Mouse (Mus musculus) kidney, embryonic 15.5 days (tissue): ENCODE measurements around the gene Slc12a8. TPM values are rescaled to one million over a fixed set of nuclear protein-coding genes. Genes with fewer than 3 reads are reported as not detected.

Experiments
- ATAC-seq: fragments of 200-750 bp; cut with Nextera tagmentation; replicated peaks from 2 replicates; pipeline ENCODE4 v1.8.0; 2017; ENCODE audit warnings: moderate TSS enrichment; ENCODE audit not compliant: low FRiP score
- H3K27ac ChIP-seq: fragments of 300-500 bp; sonication (generic); 2 replicates; pipeline ENCODE4 v1.5.1; 2015; ENCODE audit warnings: mild to moderate bottlenecking, inconsistent platforms
- H3K27me3 ChIP-seq: fragments of 300-500 bp; sonication (generic); 2 replicates; pipeline ENCODE4 v1.6.1; 2015; ENCODE audit warnings: inconsistent platforms
- H3K36me3 ChIP-seq: fragments of 300-500 bp; sonication (generic); 2 replicates; pipeline ENCODE4 v1.6.1; 2015; ENCODE audit warnings: inconsistent platforms
- H3K4me1 ChIP-seq: fragments of 300-500 bp; sonication (generic); 2 replicates; pipeline ENCODE4 v1.6.1; 2015; ENCODE audit warnings: inconsistent platforms
- H3K4me2 ChIP-seq: fragments of 300-500 bp; sonication (generic); 2 replicates; pipeline ENCODE4 v1.6.1; 2015; ENCODE audit warnings: moderate library complexity, mild to moderate bottlenecking, inconsistent platforms
- H3K4me3 ChIP-seq: fragments of 300-500 bp; sonication (generic); replicated peaks from 2 replicates; pipeline ENCODE4 v1.5.1; 2015; ENCODE audit warnings: mild to moderate bottlenecking, inconsistent platforms
- H3K9ac ChIP-seq: fragments of 300-500 bp; sonication (generic); 2 replicates; pipeline ENCODE4 v1.6.1; 2015; ENCODE audit warnings: mild to moderate bottlenecking, inconsistent platforms
- H3K9me3 ChIP-seq: fragments of 300-500 bp; sonication (generic); replicated peaks from 2 replicates; pipeline ENCODE4 v1.6.1; 2016; ENCODE audit warnings: inconsistent platforms
- WGBS: fragments of 180-500 bp; shearing (Covaris S2); methylation state at CpG from one replicate; pipeline ENCODE4 v1.1.7; 2015; ENCODE audit warnings: mixed read lengths; 5-methylcytosine and 5-hydroxymethylcytosine counted together
- polyA plus RNA-seq: library from polyadenylated mRNA; unstranded; fragments of >200 nt; fragmentation: Nextera tagmentation; extraction: Ambion mirVana; gene quantifications from 2 replicates; pipeline ENCODE4 v1.2.1, GENCODE M21; 2015

Gene Slc12a8
- polyA plus RNA-seq, 1 experiment from 2014 or later, result 0.84 TPM

- no peaks in the 10 kb centered on the region for H3K9me3 ChIP-seq
- no peak for ATAC-seq
- H3K4me3 ChIP-seq, result no peak overlapping the region
- no peak overlapping the region for H3K27ac ChIP-seq
- H3K4me1 ChIP-seq, result peaks cover 6% of the 10 kb centered on the region; the same call in 1 of the 2 replicates
- H3K4me2 ChIP-seq, result no peak overlapping the region
- H3K36me3 ChIP-seq, result no peaks in the 10 kb centered on the region
- WGBS, result 92% methylated on average over 2 of the region's 2 CpGs
- no peaks in the 10 kb centered on the region for H3K27me3 ChIP-seq
- no peak overlapping the region for H3K9ac ChIP-seq
Observed at GRCm38 (mm10) chr16:33670933-33671332, 153.8 kb downstream of the Slc12a8 start.

GRCm38 (mm10) chr16:33672188-33672587 is 155.1 kb downstream of the Slc12a8 start:
- Histone ChIP-seq H3K9me3 (no peaks in the 10 kb centered on the region), H3K4me3 (no peak overlapping the region), H3K4me2 (no peak overlapping the region), H3K27me3 (no peaks in the 10 kb centered on the region), H3K27ac (no peak overlapping the region), H3K36me3 (no peaks in the 10 kb centered on the region), H3K4me1 (peaks cover 14% of the 10 kb centered on the region), H3K9ac (no peak overlapping the region)
- no peak for ATAC-seq
- 98% methylated on average over 4 of the region's 4 CpGs for WGBS

- Histone ChIP-seq H3K27ac (no peak overlapping the region), H3K4me3 (no peak overlapping the region), H3K27me3 (no peaks in the 10 kb centered on the region), H3K9ac (no peak overlapping the region), H3K4me2 (no peak overlapping the region), H3K4me1 (peaks cover 14% of the 10 kb centered on the region), H3K9me3 (no peaks in the 10 kb centered on the region), H3K36me3 (no peaks in the 10 kb centered on the region)
- WGBS, result 95% methylated on average over 4 of the region's 4 CpGs
- ATAC-seq, result no peak
Observed at GRCm38 (mm10) chr16:33672643-33673042, 155.5 kb downstream of the Slc12a8 start.

DNA sequence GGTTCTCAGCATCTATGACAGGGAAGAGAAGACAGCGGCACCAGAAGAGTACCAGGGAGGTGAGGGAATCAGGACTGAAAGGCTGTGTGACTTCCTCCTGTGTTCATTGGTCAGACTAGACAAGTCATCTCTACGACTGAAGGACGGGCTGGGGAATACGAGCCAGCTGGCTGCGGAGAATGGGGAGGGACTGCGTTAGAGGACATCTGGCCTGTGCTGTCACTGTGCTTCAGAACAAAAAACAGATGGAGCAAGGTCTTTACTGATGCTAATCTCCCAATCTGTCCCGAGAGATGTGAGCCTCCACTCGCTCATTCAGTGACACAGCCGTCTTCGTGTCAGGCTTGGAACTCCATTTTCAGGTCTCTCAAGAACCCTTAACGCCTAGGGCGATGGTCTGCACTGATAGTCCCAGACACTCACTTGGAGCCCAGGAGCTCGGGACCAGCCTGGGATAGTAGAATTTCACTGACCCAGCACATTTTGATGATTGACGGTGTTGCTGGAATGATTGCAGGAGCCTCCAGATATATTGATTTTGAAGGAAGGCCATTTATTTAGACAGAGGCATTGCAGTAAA is 156.5 kb downstream of the Slc12a8 start:
- Histone ChIP-seq H3K36me3 (no peaks in the 10 kb centered on the region), H3K27ac (no peak overlapping the region), H3K27me3 (no peaks in the 10 kb centered on the region), H3K4me2 (no peak overlapping the region), H3K9ac (no peak overlapping the region), H3K4me3 (no peak overlapping the region), H3K4me1 (peaks cover 14% of the 10 kb centered on the region), H3K9me3 (no peaks in the 10 kb centered on the region)
- ATAC-seq, result 0 out of 2 replicates have a peak, but pooled peaks have one; percentile 22
- WGBS, result 52% methylated on average over 14 of the region's 14 CpGs

- H3K4me2 ChIP-seq, result no peak overlapping the region
- no peaks in the 10 kb centered on the region for H3K36me3 ChIP-seq
- ATAC-seq, result no peak
- no peaks in the 10 kb centered on the region for H3K9me3 ChIP-seq
- no peak overlapping the region for H3K9ac ChIP-seq
- WGBS, result 87% methylated on average over 10 of the region's 10 CpGs
- H3K27me3 ChIP-seq, result no peaks in the 10 kb centered on the region
- H3K4me3 ChIP-seq, result no peak overlapping the region
- peaks cover 16% of the 10 kb centered on the region for H3K4me1 ChIP-seq
- H3K27ac ChIP-seq, result no peak overlapping the region
Observed at GRCm38 (mm10) chr16:33675151-33675847, 158.2 kb downstream of the Slc12a8 start.

GRCm38 (mm10) chr16:33675848-33676184 is 158.7 kb downstream of the Slc12a8 start:
- Histone ChIP-seq H3K27ac (no peak overlapping the region), H3K9me3 (no peaks in the 10 kb centered on the region), H3K27me3 (no peaks in the 10 kb centered on the region), H3K4me2 (no peak overlapping the region), H3K36me3 (no peaks in the 10 kb centered on the region), H3K4me1 (peaks cover 18% of the 10 kb centered on the region), H3K9ac (no peak overlapping the region), H3K4me3 (no peak overlapping the region)
- WGBS, result 79% methylated on average over 3 of the region's 3 CpGs
- ATAC-seq, result no peak

DNA sequence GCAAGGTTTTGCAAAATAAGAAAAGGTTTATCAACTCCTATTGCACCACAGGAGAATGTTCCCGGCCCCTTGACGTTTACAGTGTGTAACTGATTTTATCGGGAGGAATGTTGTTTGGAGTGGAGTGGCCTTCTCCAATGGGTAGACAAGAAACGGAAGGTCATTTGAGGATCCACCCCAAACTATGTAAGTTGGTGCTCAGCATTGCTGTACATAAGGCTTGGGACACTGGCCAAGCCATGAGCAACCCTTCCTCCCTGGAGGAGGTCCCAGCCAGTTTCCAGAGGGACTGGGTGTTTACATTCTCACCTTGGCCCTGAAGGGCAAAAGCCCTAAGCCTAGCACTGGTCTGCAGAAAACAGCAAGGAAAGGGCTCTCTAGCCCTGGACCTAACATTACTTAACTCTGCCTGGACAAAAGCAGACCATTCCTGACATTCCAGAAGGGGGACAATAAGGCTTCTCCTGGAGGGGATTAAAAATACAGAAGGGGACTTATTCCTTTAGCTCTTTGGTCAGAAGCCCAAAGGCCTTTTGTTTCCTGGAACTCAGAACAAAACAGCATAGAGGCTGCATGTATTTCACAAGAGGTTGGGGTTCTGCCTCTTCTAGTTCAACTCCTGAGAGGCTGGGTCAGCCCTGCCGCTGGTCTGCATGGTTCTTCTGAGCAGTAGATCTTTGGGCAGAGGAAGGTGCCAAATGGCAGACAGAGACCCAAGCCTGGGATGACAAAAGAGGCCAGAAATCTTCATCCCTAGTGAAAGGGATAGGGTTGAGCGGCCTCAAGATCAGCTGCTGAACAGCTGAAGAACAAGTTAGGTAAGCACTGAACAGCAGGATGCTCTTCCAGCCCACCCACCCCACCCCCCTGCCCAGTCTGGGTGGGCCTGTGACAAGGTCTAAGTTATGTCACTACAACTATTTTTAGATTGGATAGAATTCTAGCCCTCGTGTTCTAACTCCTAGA is 159.5 kb downstream of the Slc12a8 start:
- Histone ChIP-seq H3K4me1 (peaks cover 18% of the 10 kb centered on the region), H3K4me2 (no peak overlapping the region), H3K4me3 (no peak overlapping the region), H3K36me3 (no peaks in the 10 kb centered on the region), H3K9me3 (no peaks in the 10 kb centered on the region), H3K9ac (no peak overlapping the region), H3K27me3 (no peaks in the 10 kb centered on the region), H3K27ac (peak overlapping the region; percentile 51; the same call in 1 of the 2 replicates)
- 68% methylated on average over 7 of the region's 7 CpGs for WGBS
- ATAC-seq, result no peak

GRCm38 (mm10) chr16:33677313-33677690 is 160.2 kb downstream of the Slc12a8 start:
- 88% methylated on average over 7 of the region's 7 CpGs for WGBS
- H3K9ac ChIP-seq, result no peak overlapping the region
- no peak overlapping the region for H3K27ac ChIP-seq
- H3K36me3 ChIP-seq, result no peaks in the 10 kb centered on the region
- no peaks in the 10 kb centered on the region for H3K27me3 ChIP-seq
- H3K4me3 ChIP-seq, result no peak overlapping the region
- ATAC-seq, result no peak
- H3K4me1 ChIP-seq, result peaks cover 18% of the 10 kb centered on the region
- H3K4me2 ChIP-seq, result no peak overlapping the region
- H3K9me3 ChIP-seq, result no peaks in the 10 kb centered on the region

- WGBS, result 81% methylated on average over 5 of the region's 5 CpGs
- H3K36me3 ChIP-seq, result no peaks in the 10 kb centered on the region
- H3K4me2 ChIP-seq, result no peak overlapping the region
- H3K4me3 ChIP-seq, result no peak overlapping the region
- no peaks in the 10 kb centered on the region for H3K9me3 ChIP-seq
- no peak overlapping the region for H3K27ac ChIP-seq
- ATAC-seq, result no peak
- H3K4me1 ChIP-seq, result peaks cover 18% of the 10 kb centered on the region
- no peak overlapping the region for H3K9ac ChIP-seq
- no peaks in the 10 kb centered on the region for H3K27me3 ChIP-seq
Observed at GRCm38 (mm10) chr16:33677901-33678300, 160.8 kb downstream of the Slc12a8 start.

DNA sequence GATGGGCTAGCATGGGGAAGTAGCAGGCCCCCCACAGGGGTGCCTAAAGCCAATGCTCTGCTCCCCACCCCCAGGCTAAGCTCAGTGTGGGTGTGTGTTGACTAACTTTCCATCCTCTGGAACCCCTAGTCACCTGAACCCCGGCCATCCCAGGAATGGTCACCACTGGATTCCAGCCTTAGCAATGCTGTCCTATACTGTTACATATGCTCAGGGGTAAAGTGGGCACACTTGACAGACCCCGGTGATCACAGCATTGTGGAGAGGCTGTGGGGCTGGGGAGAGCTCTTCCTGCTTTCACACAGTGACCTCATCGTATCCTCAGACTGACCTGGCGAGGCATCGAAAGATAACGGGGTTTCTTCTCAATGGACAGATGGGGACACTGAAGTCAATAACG is 163.1 kb downstream of the Slc12a8 start:
- ATAC-seq, result no peak
- Histone ChIP-seq H3K36me3 (no peaks in the 10 kb centered on the region), H3K4me2 (no peak overlapping the region), H3K27ac (no peak overlapping the region), H3K4me3 (no peak overlapping the region), H3K9ac (no peak overlapping the region), H3K27me3 (no peaks in the 10 kb centered on the region), H3K9me3 (no peaks in the 10 kb centered on the region), H3K4me1 (peaks cover 28% of the 10 kb centered on the region)
- WGBS, result 88% methylated on average over 7 of the region's 7 CpGs

DNA sequence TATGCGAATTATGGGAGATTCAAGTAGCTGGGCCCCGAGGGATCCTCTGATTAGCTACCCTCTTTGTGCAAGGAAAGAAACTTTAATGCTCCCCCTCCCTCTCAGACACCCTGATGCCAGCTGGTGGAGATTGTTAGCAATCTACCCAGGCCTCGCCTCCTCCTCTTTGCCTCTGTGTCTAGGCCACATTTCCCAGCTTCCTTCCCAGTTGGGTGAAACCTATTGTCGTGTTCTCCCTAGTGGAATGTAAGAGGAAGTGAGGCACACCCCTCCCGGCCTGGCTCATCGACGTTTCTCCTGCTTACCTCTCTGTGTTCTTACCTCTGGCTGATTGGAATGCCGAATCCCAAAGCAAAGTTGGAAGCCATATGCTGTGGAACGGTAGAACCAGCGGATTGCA is 163.7 kb downstream of the Slc12a8 start:
- no peak for ATAC-seq
- H3K27ac ChIP-seq, result 0 out of 2 replicates have a peak overlapping the region, but pooled peaks have one; percentile 18
- no peak overlapping the region for H3K4me3 ChIP-seq
- no peaks in the 10 kb centered on the region for H3K36me3 ChIP-seq
- no peak overlapping the region for H3K4me2 ChIP-seq
- H3K9ac ChIP-seq, result no peak overlapping the region
- H3K9me3 ChIP-seq, result no peaks in the 10 kb centered on the region
- WGBS, result 61% methylated on average over 10 of the region's 10 CpGs
- H3K4me1 ChIP-seq, result peaks cover 30% of the 10 kb centered on the region
- 0 out of 2 replicates have a peak, but pooled peaks cover under 1% of the 10 kb centered on the region for H3K27me3 ChIP-seq

DNA sequence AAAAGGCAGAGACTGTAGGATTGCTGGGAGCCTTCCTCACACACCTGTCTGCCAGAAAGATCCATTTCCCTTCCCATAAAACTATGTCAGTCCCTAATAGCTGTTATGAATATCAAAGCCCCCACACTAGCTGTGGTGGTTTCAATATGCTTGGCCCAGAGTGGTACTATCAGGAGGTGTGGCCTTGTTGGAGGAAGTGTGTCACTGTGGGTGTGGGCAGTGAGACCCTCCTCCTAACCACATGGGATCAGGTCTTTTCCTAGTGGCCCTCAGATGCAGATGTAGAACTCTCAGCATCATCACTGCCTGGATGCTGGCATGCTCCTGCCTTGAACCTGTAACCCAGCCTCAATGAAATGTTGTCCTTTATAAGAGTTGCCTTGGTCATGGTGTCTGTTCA is 164.5 kb downstream of the Slc12a8 start:
- H3K27ac ChIP-seq, result no peak overlapping the region
- H3K9me3 ChIP-seq, result no peaks in the 10 kb centered on the region
- no peak overlapping the region for H3K4me3 ChIP-seq
- no peak overlapping the region for H3K4me2 ChIP-seq
- no peaks in the 10 kb centered on the region for H3K36me3 ChIP-seq
- H3K27me3 ChIP-seq, result 0 out of 2 replicates have a peak, but pooled peaks cover 4% of the 10 kb centered on the region
- no peak for ATAC-seq
- H3K9ac ChIP-seq, result no peak overlapping the region
- H3K4me1 ChIP-seq, result peaks cover 34% of the 10 kb centered on the region
